Mouse (Mus musculus): ENCODE data around the gene Siglece. TPM values are rescaled to one million over a fixed set of nuclear protein-coding genes. Genes with fewer than 3 reads are reported as not detected.

Gene Siglece
- polyA plus RNA-seq, 1 experiment from 2014 or later, result 0.26 TPM

DNA sequence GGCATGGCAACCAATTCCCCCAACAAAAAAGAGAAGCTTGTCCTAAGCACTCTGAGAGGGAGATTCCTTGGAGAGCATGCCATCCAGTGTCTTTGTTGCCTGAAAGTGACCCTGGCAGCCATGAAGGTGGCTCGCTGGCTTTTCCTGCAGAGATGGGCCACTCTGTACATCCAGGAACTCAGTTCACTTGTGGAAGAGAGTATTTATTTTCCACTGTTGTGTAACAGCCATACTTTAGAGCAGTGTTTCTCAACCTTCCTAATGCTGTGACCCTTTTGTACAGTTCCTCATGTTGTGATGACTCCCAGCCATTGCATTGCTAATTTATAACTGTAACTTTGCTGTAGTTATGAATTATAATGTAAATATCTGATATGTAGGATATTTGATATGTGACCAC lies 22.8 kb downstream of the Siglece start:
- WGBS, result 36% methylated on average over 1 of the region's 1 CpGs
- Histone ChIP-seq H3K4me1 (ENCODE audit: control insufficient read depth, insufficient read depth, low read length) (no peaks in the 10 kb centered on the region), H3K4me2 (no peak overlapping the region), H3K9me3 (ENCODE audit: control insufficient read depth, low read length) (no peaks in the 10 kb centered on the region), H3K36me3 (ENCODE audit: control insufficient read depth, insufficient read depth, low read length) (no peaks in the 10 kb centered on the region), H3K9ac (ENCODE audit: low read length) (no peak overlapping the region), H3K27ac (ENCODE audit: low read depth, low read length) (no peak overlapping the region), H3K27me3 (ENCODE audit: control insufficient read depth, insufficient read depth, low read length) (no peaks in the 10 kb centered on the region), H3K4me3 (ENCODE audit: low read depth, low read length) (no peak overlapping the region)
- DNase-seq (ENCODE audit: low spot score, missing footprints) (no peak), ATAC-seq (ENCODE audit: low FRiP score) (no peak)

- Histone ChIP-seq H3K4me1 (ENCODE audit: control insufficient read depth, insufficient read depth, low read length) (no peaks in the 10 kb centered on the region), H3K27ac (ENCODE audit: low read depth, low read length) (no peak overlapping the region), H3K4me2 (no peak overlapping the region), H3K9me3 (ENCODE audit: control insufficient read depth, low read length) (no peaks in the 10 kb centered on the region), H3K27me3 (ENCODE audit: control insufficient read depth, insufficient read depth, low read length) (no peaks in the 10 kb centered on the region), H3K4me3 (ENCODE audit: low read depth, low read length) (no peak overlapping the region), H3K36me3 (ENCODE audit: control insufficient read depth, insufficient read depth, low read length) (no peaks in the 10 kb centered on the region), H3K9ac (ENCODE audit: low read length) (no peak overlapping the region)
- 77% methylated on average over 2 of the region's 2 CpGs for WGBS
- ATAC-seq (ENCODE audit: low FRiP score) (no peak), DNase-seq (ENCODE audit: low spot score, missing footprints) (no peak)
Measured at GRCm38 (mm10) chr7:43636194-43636593, 23.8 kb downstream of the Siglece start.

DNA sequence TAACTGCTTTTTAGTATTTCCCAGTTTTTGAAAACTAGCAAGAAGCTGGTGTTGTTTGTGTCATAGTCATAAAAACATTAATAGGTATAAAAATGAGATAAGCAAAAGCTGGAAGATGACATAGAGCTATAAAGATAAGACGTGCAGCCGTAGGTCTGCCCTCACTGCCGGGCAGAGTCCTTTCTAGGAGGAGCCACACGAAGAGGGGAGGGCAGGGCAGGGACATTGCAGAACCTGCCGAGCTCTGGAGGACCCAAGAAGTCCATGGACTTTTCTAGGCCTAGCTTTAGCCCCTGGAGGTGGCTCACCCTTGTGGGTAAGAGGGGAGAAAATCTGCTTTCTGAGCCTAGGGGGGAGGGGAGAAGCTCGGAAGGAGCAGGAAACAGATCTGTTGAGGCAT lies 25.5 kb downstream of the Siglece start, which contains the start of gene Ceacam18:
Gene Ceacam18, plus strand, starts transcription at position 208 of the 400 bp plus-strand sequence.
- H3K4me3 ChIP-seq (ENCODE audit: low read depth, low read length), result no peak within 1 kb of the TSS
- ATAC-seq (ENCODE audit: low FRiP score), result no peak
- no peaks in the 10 kb centered on the region for H3K36me3 ChIP-seq (ENCODE audit: control insufficient read depth, insufficient read depth, low read length)
- H3K27me3 ChIP-seq (ENCODE audit: control insufficient read depth, insufficient read depth, low read length), result no peaks in the 10 kb centered on the region
- no peak for DNase-seq (ENCODE audit: low spot score, missing footprints)
- H3K27ac ChIP-seq (ENCODE audit: low read depth, low read length), result no peak within 1 kb of the TSS
- no peaks in the 10 kb centered on the region for H3K4me1 ChIP-seq (ENCODE audit: control insufficient read depth, insufficient read depth, low read length)
- WGBS, result 75% methylated on average over 6 of the region's 6 CpGs
- H3K4me2 ChIP-seq, result no peak within 1 kb of the TSS
- H3K9ac ChIP-seq (ENCODE audit: low read length), result no peak within 1 kb of the TSS
- H3K9me3 ChIP-seq (ENCODE audit: control insufficient read depth, low read length), result no peaks in the 10 kb centered on the region

DNA sequence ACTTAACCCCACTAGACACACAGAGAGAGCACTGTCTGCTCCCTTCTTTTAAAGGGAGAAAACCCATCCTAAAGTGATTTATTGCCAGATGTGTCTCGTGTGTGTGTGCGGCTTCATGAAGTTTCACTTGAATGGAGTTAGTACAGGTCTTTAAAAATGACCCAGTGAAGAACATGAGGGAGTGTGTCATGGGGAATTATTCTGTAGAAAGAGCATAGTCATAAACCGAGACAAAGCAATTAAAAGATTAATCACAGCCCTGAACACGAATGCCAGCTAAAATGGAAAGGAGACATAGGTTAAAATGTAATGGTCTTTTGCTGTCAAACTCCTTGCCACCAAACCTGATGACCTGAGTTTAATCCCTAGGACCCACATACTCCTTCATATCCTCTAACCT lies 26.0 kb downstream of the Siglece start:
- Histone ChIP-seq H3K27ac (ENCODE audit: low read depth, low read length) (no peak overlapping the region), H3K4me1 (ENCODE audit: control insufficient read depth, insufficient read depth, low read length) (no peaks in the 10 kb centered on the region), H3K4me2 (no peak overlapping the region), H3K27me3 (ENCODE audit: control insufficient read depth, insufficient read depth, low read length) (no peaks in the 10 kb centered on the region), H3K4me3 (ENCODE audit: low read depth, low read length) (no peak overlapping the region), H3K36me3 (ENCODE audit: control insufficient read depth, insufficient read depth, low read length) (no peaks in the 10 kb centered on the region), H3K9ac (ENCODE audit: low read length) (no peak overlapping the region), H3K9me3 (ENCODE audit: control insufficient read depth, low read length) (no peaks in the 10 kb centered on the region)
- WGBS, result 85% methylated on average over 4 of the region's 4 CpGs
- DNase-seq (ENCODE audit: low spot score, missing footprints), result no peak
- ATAC-seq (ENCODE audit: low FRiP score), result no peak

DNA sequence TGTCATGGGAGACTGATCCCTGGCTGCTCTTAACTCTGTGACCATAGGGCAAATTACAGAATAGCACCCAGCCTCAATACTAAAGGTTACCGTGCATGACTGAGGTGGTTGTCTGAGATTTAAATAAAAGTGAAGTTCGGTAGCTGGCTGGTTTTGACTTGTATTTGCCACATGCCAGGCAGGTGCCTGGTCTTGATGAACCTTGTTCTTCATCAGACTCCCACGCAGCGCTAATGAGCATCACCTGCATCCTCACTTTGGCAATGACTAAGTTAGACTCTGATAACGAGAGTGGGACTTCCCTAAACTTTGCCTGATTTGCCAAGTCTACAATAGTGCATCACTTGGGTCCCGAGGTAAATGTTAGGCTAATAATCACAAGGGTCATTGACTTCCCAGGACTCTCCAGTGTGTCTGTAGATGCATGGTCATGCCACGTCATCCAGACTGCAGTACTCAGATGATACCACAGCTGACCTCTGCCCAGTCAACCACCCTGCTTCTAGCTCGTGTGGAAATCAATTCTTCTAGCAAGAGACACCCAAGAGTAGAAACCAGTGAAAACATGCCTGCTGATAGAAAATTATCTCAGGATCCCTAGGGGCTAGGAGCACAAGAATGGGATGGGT lies 34.1 kb downstream of the Siglece start:
- H3K9me3 ChIP-seq (ENCODE audit: control insufficient read depth, low read length), result no peaks in the 10 kb centered on the region
- ATAC-seq (ENCODE audit: low FRiP score) (no peak), DNase-seq (ENCODE audit: low spot score, missing footprints) (no peak)
- H3K36me3 ChIP-seq (ENCODE audit: control insufficient read depth, insufficient read depth, low read length), result no peaks in the 10 kb centered on the region
- H3K4me2 ChIP-seq, result no peak overlapping the region
- WGBS, result 79% methylated on average over 8 of the region's 8 CpGs
- no peak overlapping the region for H3K27ac ChIP-seq (ENCODE audit: low read depth, low read length)
- H3K27me3 ChIP-seq (ENCODE audit: control insufficient read depth, insufficient read depth, low read length), result no peaks in the 10 kb centered on the region
- no peak overlapping the region for H3K4me3 ChIP-seq (ENCODE audit: low read depth, low read length)
- H3K9ac ChIP-seq (ENCODE audit: low read length), result no peak overlapping the region
- H3K4me1 ChIP-seq (ENCODE audit: control insufficient read depth, insufficient read depth, low read length), result no peaks in the 10 kb centered on the region

GRCm38 (mm10) chr7:43625065-43625464 lies 34.9 kb downstream of the Siglece start:
- H3K4me3 ChIP-seq (ENCODE audit: low read depth, low read length), result no peak overlapping the region
- no peaks in the 10 kb centered on the region for H3K9me3 ChIP-seq (ENCODE audit: control insufficient read depth, low read length)
- H3K27ac ChIP-seq (ENCODE audit: low read depth, low read length), result no peak overlapping the region
- no peaks in the 10 kb centered on the region for H3K36me3 ChIP-seq (ENCODE audit: control insufficient read depth, insufficient read depth, low read length)
- ATAC-seq (ENCODE audit: low FRiP score) (peak; percentile 65), DNase-seq (ENCODE audit: low spot score, missing footprints) (no peak)
- no peak overlapping the region for H3K4me2 ChIP-seq
- H3K27me3 ChIP-seq (ENCODE audit: control insufficient read depth, insufficient read depth, low read length), result no peaks in the 10 kb centered on the region
- H3K9ac ChIP-seq (ENCODE audit: low read length), result no peak overlapping the region
- no peaks in the 10 kb centered on the region for H3K4me1 ChIP-seq (ENCODE audit: control insufficient read depth, insufficient read depth, low read length)
- WGBS, result 39% methylated on average over 3 of the region's 3 CpGs

DNA sequence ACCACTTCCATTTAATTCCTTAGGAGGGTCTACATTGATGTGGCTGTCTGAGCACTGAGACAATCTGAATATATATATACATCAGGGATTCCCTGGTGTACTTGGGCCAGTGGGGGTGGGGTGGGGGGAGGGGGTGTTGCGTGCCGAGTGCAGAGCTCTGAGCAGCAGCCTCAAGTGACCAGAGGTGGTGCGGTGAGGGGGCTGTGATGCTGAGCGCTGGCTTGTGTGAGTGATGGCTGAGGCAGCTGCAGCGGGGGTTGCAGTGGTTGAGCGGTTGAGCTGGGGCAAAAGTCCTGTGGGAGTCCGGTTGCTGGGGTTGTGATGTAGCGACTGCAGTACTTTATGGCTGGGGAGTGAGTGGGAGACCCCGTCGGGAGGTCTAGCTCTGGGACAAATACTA lies 36.1 kb downstream of the Siglece start:
- Histone ChIP-seq H3K4me1 (ENCODE audit: control insufficient read depth, insufficient read depth, low read length) (no peaks in the 10 kb centered on the region), H3K4me3 (ENCODE audit: low read depth, low read length) (no peak overlapping the region), H3K27ac (ENCODE audit: low read depth, low read length) (no peak overlapping the region), H3K27me3 (ENCODE audit: control insufficient read depth, insufficient read depth, low read length) (no peaks in the 10 kb centered on the region), H3K4me2 (no peak overlapping the region), H3K9ac (ENCODE audit: low read length) (no peak overlapping the region), H3K9me3 (ENCODE audit: control insufficient read depth, low read length) (no peaks in the 10 kb centered on the region), H3K36me3 (ENCODE audit: control insufficient read depth, insufficient read depth, low read length) (no peaks in the 10 kb centered on the region)
- peak; percentile 59; the same call in 1 of the 2 replicates for ATAC-seq (ENCODE audit: low FRiP score)
- DNase-seq (ENCODE audit: low spot score, missing footprints), result no peak
- WGBS, result 17% methylated on average over 10 of the region's 10 CpGs

- 79% methylated on average over 7 of the region's 7 CpGs for WGBS
- H3K9ac ChIP-seq (ENCODE audit: low read length), result no peak overlapping the region
- no peaks in the 10 kb centered on the region for H3K36me3 ChIP-seq (ENCODE audit: control insufficient read depth, insufficient read depth, low read length)
- ATAC-seq (ENCODE audit: low FRiP score), result no peak
- no peak overlapping the region for H3K4me2 ChIP-seq
- H3K27ac ChIP-seq (ENCODE audit: low read depth, low read length), result no peak overlapping the region
- no peaks in the 10 kb centered on the region for H3K9me3 ChIP-seq (ENCODE audit: control insufficient read depth, low read length)
- no peak for DNase-seq (ENCODE audit: low spot score, missing footprints)
- H3K4me1 ChIP-seq (ENCODE audit: control insufficient read depth, insufficient read depth, low read length), result no peaks in the 10 kb centered on the region
- no peaks in the 10 kb centered on the region for H3K27me3 ChIP-seq (ENCODE audit: control insufficient read depth, insufficient read depth, low read length)
- no peak overlapping the region for H3K4me3 ChIP-seq (ENCODE audit: low read depth, low read length)
Measured at GRCm38 (mm10) chr7:43622927-43623326, 37.0 kb downstream of the Siglece start.

DNA sequence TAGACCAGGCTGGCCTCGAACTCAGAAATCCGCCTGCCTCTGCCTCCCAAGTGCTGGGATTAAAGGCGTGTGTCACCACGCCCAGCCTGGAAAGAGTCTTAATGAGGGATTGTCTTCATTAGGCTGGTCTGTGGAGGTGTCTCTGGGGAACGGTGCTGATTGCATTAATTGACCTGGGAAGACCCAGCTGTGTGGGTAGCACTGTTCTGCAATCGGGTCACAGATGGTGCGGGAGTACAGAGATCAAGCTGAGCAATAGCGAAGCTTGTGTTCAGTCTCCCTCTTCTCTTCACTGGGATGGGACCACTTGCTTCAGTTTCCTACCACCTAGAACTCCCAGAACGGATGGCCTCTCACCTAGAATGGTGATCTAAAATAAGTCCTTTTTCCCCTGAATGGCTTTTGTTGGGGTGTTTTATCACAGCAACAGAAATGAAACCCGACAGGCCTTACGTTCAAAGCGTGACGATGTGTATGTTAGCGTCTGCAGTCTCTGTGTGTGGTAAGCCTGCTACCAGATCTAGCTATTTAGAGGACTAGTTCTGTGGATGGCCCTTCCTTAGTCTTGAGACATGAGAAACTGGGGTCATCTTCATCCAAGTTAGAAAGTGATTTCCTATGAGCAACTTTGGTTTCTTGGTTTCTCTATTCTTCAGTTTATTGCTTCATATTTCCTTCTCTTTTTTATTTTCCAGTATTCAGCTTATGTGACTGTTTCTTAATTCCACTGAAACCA lies 46.0 kb downstream of the Siglece start:
- DNase-seq (ENCODE audit: low spot score, missing footprints), result no peak

More for the DNA sequence above, 46.0 kb downstream of the Siglece start:
- Histone ChIP-seq H3K4me2 (no peak overlapping the region), H3K9me3 (ENCODE audit: control insufficient read depth, low read length) (no peaks in the 10 kb centered on the region), H3K9ac (ENCODE audit: low read length) (no peak overlapping the region), H3K27ac (ENCODE audit: low read depth, low read length) (no peak overlapping the region), H3K27me3 (ENCODE audit: control insufficient read depth, insufficient read depth, low read length) (no peaks in the 10 kb centered on the region), H3K4me3 (ENCODE audit: low read depth, low read length) (no peak overlapping the region), H3K36me3 (ENCODE audit: control insufficient read depth, insufficient read depth, low read length) (no peaks in the 10 kb centered on the region), H3K4me1 (ENCODE audit: control insufficient read depth, insufficient read depth, low read length) (no peaks in the 10 kb centered on the region)
- no peak for ATAC-seq (ENCODE audit: low FRiP score)
- WGBS, result 90% methylated on average over 14 of the region's 14 CpGs
